Mouse (Mus musculus) forebrain, embryonic 13.5 days (tissue): ENCODE data around the gene Pknox2. TPM values are rescaled to one million over a fixed set of nuclear protein-coding genes. Genes with fewer than 3 reads are reported as not detected.
A peak's percentile ranks its signal among the peaks of the same experiment; 100 is the strongest.

ENCODE experiments used
- ATAC-seq: fragments of 200-750 bp; cut with Nextera tagmentation; 2 replicates; pipeline ENCODE4 v1.8.0; 2017
- H3K27ac ChIP-seq: fragments of 300-500 bp; sonication (generic); 2 replicates; pipeline ENCODE4 v1.5.1; 2015; ENCODE audit warnings: inconsistent platforms, mild to moderate bottlenecking, moderate library complexity
- H3K27me3 ChIP-seq: fragments of 300-500 bp; sonication (generic); 2 replicates; pipeline ENCODE4 v1.6.1; 2015; ENCODE audit warnings: mild to moderate bottlenecking, inconsistent platforms
- H3K36me3 ChIP-seq: fragments of 300-500 bp; sonication (generic); 2 replicates; pipeline ENCODE4 v1.6.1; 2015; ENCODE audit warnings: mild to moderate bottlenecking, inconsistent platforms; ENCODE audit not compliant: poor library complexity, severe bottlenecking
- H3K4me1 ChIP-seq: fragments of 300-500 bp; sonication (generic); 2 replicates; pipeline ENCODE4 v1.6.1; 2015; ENCODE audit warnings: inconsistent platforms
- H3K4me2 ChIP-seq: fragments of 300-500 bp; sonication (generic); 2 replicates; pipeline ENCODE4 v1.6.1; 2015; ENCODE audit warnings: inconsistent platforms, mild to moderate bottlenecking, moderate library complexity
- H3K4me3 ChIP-seq: fragments of 300-500 bp; sonication (generic); 2 replicates; pipeline ENCODE4 v1.5.1; 2015; ENCODE audit warnings: mild to moderate bottlenecking, inconsistent platforms
- H3K9ac ChIP-seq: fragments of 300-500 bp; sonication (generic); 2 replicates; pipeline ENCODE4 v1.6.1; 2015; ENCODE audit warnings: mild to moderate bottlenecking, inconsistent platforms
- H3K9me3 ChIP-seq: fragments of 300-500 bp; sonication (generic); replicated peaks from 2 replicates; pipeline ENCODE4 v1.6.1; 2016; ENCODE audit warnings: inconsistent platforms
- WGBS: fragments of 180-500 bp; shearing (Covaris S2); methylation state at CpG from one replicate; pipeline ENCODE4 v1.1.7; 2015; 5-methylcytosine and 5-hydroxymethylcytosine counted together
- polyA plus RNA-seq: library from polyadenylated mRNA; unstranded; fragments of >200 nt; fragmentation: Nextera tagmentation; extraction: Ambion mirVana; gene quantifications from 2 replicates; pipeline ENCODE4 v1.2.1, GENCODE M21; 2015

The Pknox2 gene
- polyA plus RNA-seq, 1 experiment from 2014 or later: 18.7 TPM

DNA sequence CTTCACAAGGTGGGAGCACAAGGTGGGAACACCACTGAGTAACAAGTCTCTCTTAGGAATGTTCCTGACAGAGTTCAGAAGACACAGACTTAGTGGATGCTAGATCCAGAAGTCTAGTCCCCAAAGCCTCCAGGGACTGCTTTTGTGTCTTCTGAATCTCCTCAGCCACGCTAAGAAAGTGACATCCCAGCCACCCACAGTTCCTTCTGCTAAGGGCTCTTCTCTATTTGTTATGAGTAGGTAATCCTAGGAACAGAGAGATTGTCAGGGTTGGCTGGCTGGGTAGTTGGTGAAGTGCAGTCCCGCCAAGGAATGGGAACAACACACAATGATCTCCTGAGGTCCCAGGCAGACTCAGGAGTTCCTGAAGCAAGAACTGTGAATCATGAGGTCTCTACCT is 85.6 kb downstream of the Pknox2 start:
- no peak overlapping the region for H3K27ac ChIP-seq
- H3K4me2 ChIP-seq: no peak overlapping the region
- no peak overlapping the region for H3K9ac ChIP-seq
- no peaks in the 10 kb centered on the region for H3K36me3 ChIP-seq
- no peaks in the 10 kb centered on the region for H3K9me3 ChIP-seq
- H3K4me3 ChIP-seq: no peak overlapping the region
- no peak for ATAC-seq
- no peaks in the 10 kb centered on the region for H3K27me3 ChIP-seq
- 62% methylated on average over 2 of the region's 2 CpGs for WGBS
- H3K4me1 ChIP-seq: peaks cover 29% of the 10 kb centered on the region

DNA sequence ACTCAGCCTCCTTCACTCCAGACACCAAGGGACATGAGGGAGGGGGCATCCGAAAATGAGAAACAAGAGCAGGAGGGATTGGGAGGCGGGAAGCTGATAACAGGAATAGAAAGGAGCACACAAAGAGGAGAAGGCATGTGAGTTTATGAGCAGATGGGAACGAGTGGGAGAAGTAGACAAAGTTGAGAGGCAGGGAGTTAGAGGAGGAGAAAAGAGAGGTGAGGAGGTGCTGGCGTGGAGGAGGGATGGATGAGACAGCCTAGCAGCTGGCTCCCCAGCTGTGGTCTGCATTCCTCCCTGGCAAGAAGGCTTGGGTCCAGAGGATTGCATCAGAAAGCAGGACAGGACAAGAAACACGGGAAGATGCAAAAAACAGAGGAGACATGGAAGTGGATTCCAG is 92.5 kb downstream of the Pknox2 start:
- WGBS: 26% methylated on average over 5 of the region's 5 CpGs
- Histone ChIP-seq H3K4me3 (no peak overlapping the region), H3K9me3 (no peaks in the 10 kb centered on the region), H3K36me3 (no peaks in the 10 kb centered on the region), H3K27me3 (0 out of 2 replicates have a peak, but pooled peaks cover 3% of the 10 kb centered on the region), H3K27ac (peak overlapping the region; percentile 64; the same call in 1 of the 2 replicates), H3K4me1 (peaks cover 45% of the 10 kb centered on the region), H3K4me2 (peak overlapping the region; percentile 53), H3K9ac (peak overlapping the region; percentile 56; the same call in 1 of the 2 replicates)
- no peak for ATAC-seq

DNA sequence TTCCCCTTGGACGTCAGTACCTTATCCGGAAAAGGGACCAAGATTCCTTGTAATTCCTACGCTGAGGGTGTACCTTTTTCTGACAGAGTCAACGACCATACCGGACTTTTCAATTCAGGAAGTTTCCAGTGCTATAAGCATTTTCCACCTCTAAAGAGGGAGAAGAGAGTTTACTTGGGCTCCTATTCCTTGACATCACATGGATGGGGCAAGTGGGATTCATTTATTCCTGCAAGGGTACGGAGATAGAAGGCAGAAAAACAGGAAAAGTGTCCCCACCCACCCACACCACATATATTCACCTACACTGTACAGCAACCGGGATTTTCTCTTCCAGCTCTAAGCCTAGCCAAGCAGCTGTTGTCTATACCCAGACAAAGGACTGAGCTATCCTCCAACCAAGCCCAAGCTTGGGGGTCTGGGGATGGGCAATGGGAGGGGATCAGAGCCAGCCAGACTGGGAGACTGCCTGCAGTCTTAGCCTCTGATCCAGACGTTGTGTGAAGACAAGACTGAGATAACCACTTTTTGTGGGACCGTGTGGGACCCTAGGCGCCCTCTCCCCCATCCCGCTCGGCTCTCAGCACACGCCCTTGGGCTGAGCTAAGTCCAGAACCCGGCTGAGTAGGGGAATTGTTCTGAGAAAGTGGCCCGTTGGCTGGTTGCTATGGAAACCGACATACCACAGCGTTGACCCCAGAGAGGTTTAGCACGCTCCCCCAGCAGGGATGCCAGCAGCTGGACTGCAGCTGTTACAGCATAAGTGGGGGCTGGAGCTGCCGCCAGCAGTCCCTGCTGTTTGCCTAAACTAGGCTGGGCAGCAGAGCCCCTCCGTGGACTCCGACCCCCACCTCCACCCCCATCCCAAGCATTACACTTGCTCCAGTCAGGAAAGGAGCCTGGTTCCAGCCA is 93.3 kb downstream of the Pknox2 start:
- no peaks in the 10 kb centered on the region for H3K9me3 ChIP-seq
- no peaks in the 10 kb centered on the region for H3K36me3 ChIP-seq
- peak overlapping the region; percentile 64 for H3K27ac ChIP-seq
- 0 out of 2 replicates have a peak, but pooled peaks cover 3% of the 10 kb centered on the region for H3K27me3 ChIP-seq
- WGBS: 15% methylated on average over 21 of the region's 21 CpGs
- ATAC-seq: peak; percentile 84
- H3K4me2 ChIP-seq: peak overlapping the region; percentile 53
- peak overlapping the region; percentile 56 for H3K9ac ChIP-seq
- peaks cover 49% of the 10 kb centered on the region for H3K4me1 ChIP-seq
- H3K4me3 ChIP-seq: peak overlapping the region; percentile 14

DNA sequence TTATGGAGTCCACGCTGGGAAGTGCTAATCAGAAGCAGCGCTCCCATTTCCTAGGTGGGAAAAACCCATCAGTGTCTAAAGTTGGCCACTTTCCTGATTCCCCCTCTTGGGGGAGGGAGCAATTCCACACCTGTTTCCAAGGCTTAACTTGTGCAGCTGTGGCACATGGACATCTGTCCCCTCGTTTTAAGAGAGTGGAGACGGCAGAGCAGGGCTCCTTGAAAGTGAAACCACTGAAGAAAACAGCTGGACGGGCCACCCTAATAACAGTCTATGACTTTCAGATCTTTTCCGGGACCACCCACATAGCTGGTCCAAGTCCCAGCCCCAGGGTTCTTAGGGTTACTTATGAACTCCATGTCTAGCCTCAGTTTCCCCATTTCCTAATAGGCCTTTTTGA is 94.2 kb downstream of the Pknox2 start:
- H3K9ac ChIP-seq: no peak overlapping the region
- WGBS: 42% methylated on average over 6 of the region's 6 CpGs

DNA sequence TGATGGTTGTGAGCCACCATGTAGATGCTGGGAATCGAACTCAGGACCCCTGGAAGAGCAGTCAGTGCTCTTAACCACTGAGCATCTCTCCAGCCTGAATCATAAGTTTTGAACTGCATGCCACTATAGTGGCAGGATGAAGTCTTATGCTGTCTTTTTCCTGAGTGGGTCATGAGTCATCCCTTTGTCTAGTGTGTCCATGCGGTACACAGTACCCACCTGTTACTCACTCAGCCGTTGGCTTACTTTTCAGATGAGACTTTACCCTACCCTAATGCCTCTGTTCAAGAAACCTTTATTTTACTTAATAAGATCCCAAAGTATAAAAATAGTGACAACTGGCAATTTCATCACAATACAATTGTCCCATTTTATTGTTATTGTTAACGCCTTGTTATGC is 95.5 kb downstream of the Pknox2 start:
- WGBS: 97% methylated on average over 4 of the region's 4 CpGs
- no peak overlapping the region for H3K4me3 ChIP-seq
- no peak overlapping the region for H3K4me2 ChIP-seq
- peaks cover 38% of the 10 kb centered on the region for H3K4me1 ChIP-seq
- no peaks in the 10 kb centered on the region for H3K9me3 ChIP-seq
- no peak overlapping the region for H3K27ac ChIP-seq
- H3K9ac ChIP-seq: no peak overlapping the region
- no peaks in the 10 kb centered on the region for H3K36me3 ChIP-seq
- 0 out of 2 replicates have a peak, but pooled peaks cover 3% of the 10 kb centered on the region for H3K27me3 ChIP-seq
- no peak for ATAC-seq

More for the DNA sequence above, 94.2 kb downstream of the Pknox2 start:
- H3K27ac ChIP-seq: no peak overlapping the region
- H3K4me2 ChIP-seq: no peak overlapping the region; the same call in 1 of the 2 replicates
- ATAC-seq: no peak
- H3K27me3 ChIP-seq: 0 out of 2 replicates have a peak, but pooled peaks cover 3% of the 10 kb centered on the region
- no peak overlapping the region for H3K4me3 ChIP-seq
- no peaks in the 10 kb centered on the region for H3K36me3 ChIP-seq
- H3K9me3 ChIP-seq: no peaks in the 10 kb centered on the region
- peaks cover 43% of the 10 kb centered on the region for H3K4me1 ChIP-seq

DNA sequence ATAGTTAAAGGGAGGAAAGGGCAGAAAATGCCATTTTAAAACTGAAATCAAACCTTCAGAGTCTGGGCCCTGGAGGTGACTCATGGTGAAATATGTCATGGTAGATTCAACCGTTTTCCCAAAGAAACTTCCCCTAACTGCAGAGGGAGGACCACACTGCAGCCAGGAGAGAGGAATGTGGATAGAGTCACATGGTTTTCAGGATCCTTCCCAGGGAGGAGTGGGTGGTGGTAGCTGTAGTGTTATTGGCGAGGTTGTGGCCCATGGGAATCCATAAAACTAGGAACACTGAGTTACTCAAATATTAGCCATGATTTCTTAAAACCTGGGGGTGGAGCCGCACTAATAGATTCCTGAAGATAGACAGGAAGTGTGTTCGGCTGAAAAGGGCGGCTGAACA is 99.7 kb downstream of the Pknox2 start:
- Histone ChIP-seq H3K9ac (no peak overlapping the region), H3K4me3 (no peak overlapping the region), H3K9me3 (no peaks in the 10 kb centered on the region), H3K4me1 (peaks cover 8% of the 10 kb centered on the region), H3K27me3 (no peaks in the 10 kb centered on the region), H3K27ac (no peak overlapping the region), H3K36me3 (no peaks in the 10 kb centered on the region), H3K4me2 (no peak overlapping the region)
- 83% methylated on average over 5 of the region's 5 CpGs for WGBS
- no peak for ATAC-seq

DNA sequence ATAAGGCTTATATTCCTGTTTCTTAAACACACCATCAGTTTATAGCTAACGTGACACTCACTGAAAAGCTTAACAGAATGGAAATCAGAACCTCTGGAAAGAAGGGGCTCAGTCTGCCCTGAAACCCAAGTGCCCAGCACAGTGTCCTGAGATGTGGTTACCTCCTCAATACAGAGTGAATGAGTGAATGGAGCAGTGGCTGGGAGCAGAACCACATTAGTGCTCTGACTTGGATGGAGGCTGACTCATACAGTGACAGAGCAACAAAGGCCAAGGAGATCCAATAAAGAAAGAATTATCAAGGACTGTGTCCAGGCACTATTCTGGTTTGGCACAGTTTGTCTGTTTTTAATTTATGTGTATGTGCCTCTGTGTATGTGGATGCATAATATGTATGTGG is 101.3 kb downstream of the Pknox2 start:
- H3K27ac ChIP-seq: no peak overlapping the region
- no peak overlapping the region for H3K9ac ChIP-seq
- no peak overlapping the region for H3K4me2 ChIP-seq
- no peaks in the 10 kb centered on the region for H3K36me3 ChIP-seq
- 78% methylated on average over 1 of the region's 1 CpGs for WGBS
- 0 out of 2 replicates have a peak, but pooled peaks cover 6% of the 10 kb centered on the region for H3K4me1 ChIP-seq
- no peaks in the 10 kb centered on the region for H3K27me3 ChIP-seq
- H3K4me3 ChIP-seq: no peak overlapping the region
- ATAC-seq: no peak
- no peaks in the 10 kb centered on the region for H3K9me3 ChIP-seq

DNA sequence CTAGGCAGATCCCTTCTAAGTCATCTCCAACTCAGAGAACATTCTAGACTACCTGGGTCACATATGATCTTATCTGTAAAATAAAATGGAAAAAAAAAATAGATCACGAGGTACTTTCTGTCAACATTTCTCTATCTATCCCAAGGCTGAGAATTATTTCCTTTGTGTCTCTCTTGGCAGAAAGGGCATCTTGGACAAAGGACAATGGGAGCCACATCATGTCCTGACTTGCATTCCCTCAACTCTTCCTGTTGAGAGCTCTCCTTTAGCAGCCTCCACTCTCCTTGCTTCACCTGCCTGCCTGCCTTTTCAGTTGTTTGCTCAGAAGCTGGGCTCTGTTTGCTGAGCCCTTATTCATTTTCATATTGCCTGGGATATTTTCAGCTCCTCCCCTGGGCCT is 103.0 kb downstream of the Pknox2 start:
- WGBS: 97% methylated on average over 1 of the region's 1 CpGs
- ATAC-seq: no peak

DNA sequence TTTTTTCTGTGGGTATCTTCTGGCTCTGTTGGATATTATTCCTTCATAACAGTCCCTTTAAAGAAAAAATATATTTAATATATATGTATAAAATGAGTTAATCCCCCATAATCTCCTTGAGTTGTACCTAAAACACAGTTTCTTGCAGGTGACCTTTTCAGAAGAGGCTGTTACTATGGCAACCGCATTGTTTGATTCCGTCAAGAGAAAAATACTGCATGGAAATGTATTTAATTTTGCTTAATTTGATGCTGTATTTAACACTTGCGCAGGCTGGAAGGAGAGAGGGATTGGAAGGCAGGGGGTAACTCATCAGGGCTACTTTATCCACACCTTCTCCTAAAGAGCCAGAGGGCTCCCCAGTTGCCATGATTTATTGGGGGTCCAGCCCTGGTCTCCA is 108.3 kb downstream of the Pknox2 start:
- WGBS: 49% methylated on average over 3 of the region's 3 CpGs
- H3K36me3 ChIP-seq: no peaks in the 10 kb centered on the region
- no peaks in the 10 kb centered on the region for H3K27me3 ChIP-seq
- peaks cover 24% of the 10 kb centered on the region for H3K4me1 ChIP-seq
- H3K27ac ChIP-seq: peak overlapping the region; percentile 8; the same call in 1 of the 2 replicates
- H3K4me3 ChIP-seq: no peak overlapping the region
- no peak overlapping the region for H3K9ac ChIP-seq
- H3K4me2 ChIP-seq: no peak overlapping the region
- 0 out of 2 replicates have a peak, but pooled peaks have one; percentile 8 for ATAC-seq
- H3K9me3 ChIP-seq: no peaks in the 10 kb centered on the region

More for the DNA sequence above, 103.0 kb downstream of the Pknox2 start:
- Histone ChIP-seq H3K9ac (no peak overlapping the region), H3K4me1 (peaks cover 11% of the 10 kb centered on the region), H3K9me3 (no peaks in the 10 kb centered on the region), H3K27ac (no peak overlapping the region), H3K4me3 (no peak overlapping the region), H3K36me3 (no peaks in the 10 kb centered on the region), H3K27me3 (no peaks in the 10 kb centered on the region), H3K4me2 (no peak overlapping the region)

DNA sequence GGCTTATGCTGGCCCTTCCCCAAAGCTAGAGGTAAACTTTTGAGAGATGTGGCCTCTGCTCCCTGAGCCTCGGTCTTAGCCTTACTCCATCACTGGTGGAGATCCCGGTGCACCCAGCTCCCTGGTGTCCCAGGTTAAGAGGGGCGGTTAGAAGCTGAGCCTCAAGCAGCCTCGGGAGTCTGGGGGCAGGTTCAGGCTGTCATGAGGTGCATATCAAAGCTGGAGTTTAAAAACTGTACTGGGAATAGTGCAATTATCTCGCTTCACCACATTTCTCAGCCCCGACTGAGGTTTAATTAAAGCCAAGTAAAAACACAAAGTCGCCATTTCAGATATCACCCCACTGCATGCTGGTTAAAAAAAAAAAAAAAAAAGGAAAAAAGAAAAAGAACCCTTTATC is 108.8 kb downstream of the Pknox2 start:
- Histone ChIP-seq H3K9me3 (no peaks in the 10 kb centered on the region), H3K9ac (no peak overlapping the region), H3K27me3 (no peaks in the 10 kb centered on the region), H3K4me3 (no peak overlapping the region), H3K4me1 (peaks cover 24% of the 10 kb centered on the region), H3K4me2 (no peak overlapping the region), H3K36me3 (no peaks in the 10 kb centered on the region), H3K27ac (peak overlapping the region; percentile 57)
- ATAC-seq: 0 out of 2 replicates have a peak, but pooled peaks have one; percentile 25
- WGBS: 28% methylated on average over 7 of the region's 7 CpGs

DNA sequence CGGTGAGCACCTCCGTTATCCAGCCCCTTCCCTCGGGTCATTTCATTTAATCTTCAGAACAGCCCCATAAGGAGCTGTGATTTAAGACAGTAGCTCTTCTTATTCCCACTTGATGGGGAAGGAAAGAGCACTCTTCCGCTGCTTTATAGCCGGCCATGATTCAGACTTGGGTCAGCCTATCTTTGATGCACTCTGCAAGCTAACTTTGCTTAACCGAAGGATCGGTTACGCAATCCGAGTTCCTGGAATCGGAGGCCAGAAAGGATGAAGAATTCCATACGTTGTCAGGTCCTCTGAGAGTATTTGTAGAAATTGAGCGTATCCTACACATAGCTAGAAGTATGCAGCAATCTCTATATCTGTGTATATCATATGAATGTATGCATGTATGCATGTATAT is 109.8 kb downstream of the Pknox2 start:
- WGBS: 87% methylated on average over 12 of the region's 12 CpGs
- ATAC-seq: no peak
- H3K27me3 ChIP-seq: no peaks in the 10 kb centered on the region
- H3K9me3 ChIP-seq: no peaks in the 10 kb centered on the region
- no peak overlapping the region for H3K27ac ChIP-seq
- no peaks in the 10 kb centered on the region for H3K36me3 ChIP-seq
- H3K9ac ChIP-seq: no peak overlapping the region
- peaks cover 24% of the 10 kb centered on the region for H3K4me1 ChIP-seq
- no peak overlapping the region for H3K4me2 ChIP-seq
- H3K4me3 ChIP-seq: no peak overlapping the region

DNA sequence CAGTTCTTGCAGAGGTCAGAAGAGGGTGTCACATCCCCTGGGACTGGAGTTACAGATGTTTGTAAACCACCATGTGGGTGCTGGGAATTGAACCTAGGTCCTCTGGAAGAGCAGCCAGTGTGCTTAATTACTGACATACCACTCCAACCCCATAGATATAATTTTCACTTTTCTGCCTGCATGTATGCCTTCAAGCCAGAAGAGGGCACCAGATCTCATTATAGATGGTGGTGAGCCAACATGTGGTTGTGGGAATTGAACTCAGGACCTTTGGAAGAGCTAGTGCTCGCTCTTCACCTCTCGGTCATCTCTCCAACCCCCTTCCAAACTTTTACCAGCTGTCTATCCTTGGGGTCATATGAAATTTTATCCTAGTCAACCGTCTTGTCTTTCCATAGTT is 112.0 kb downstream of the Pknox2 start:
- no peaks in the 10 kb centered on the region for H3K9me3 ChIP-seq
- H3K4me3 ChIP-seq: no peak overlapping the region
- peaks cover 33% of the 10 kb centered on the region for H3K4me1 ChIP-seq
- no peaks in the 10 kb centered on the region for H3K36me3 ChIP-seq
- ATAC-seq: no peak
- WGBS: 96% methylated on average over 3 of the region's 3 CpGs
- H3K4me2 ChIP-seq: no peak overlapping the region
- H3K27me3 ChIP-seq: no peaks in the 10 kb centered on the region
- no peak overlapping the region for H3K27ac ChIP-seq
- no peak overlapping the region for H3K9ac ChIP-seq
